Mouse (Mus musculus) erythroblast, adult 5-6 weeks (primary cell): ENCODE results near the gene Zfp811. TPM values are rescaled to one million over a fixed set of nuclear protein-coding genes. Genes with fewer than 3 reads are reported as not detected.

Source experiments
- ATAC-seq: replicated peaks from 2 replicates; pipeline ENCODE4 v1.8.0; 2016; ENCODE audit warnings: moderate number of reproducible peaks, mild to moderate bottlenecking, moderate TSS enrichment, inconsistent platforms; ENCODE audit not compliant: poor library complexity, low FRiP score, severe bottlenecking
- total RNA-seq, 2 experiments: library from RNA; stranded (forward) in 1 of 2; stranded (reverse) in 1 of 2; fragments of 150-400 nt in 1 of 2; fragments of 200-764, 138-1000 nt in 1 of 2; gene quantifications; 2 replicates each; pipeline versions ENCODE4 v1.2.3 to v1.2.4; 2015 to 2017; ENCODE audit warnings: low replicate concordance in 2 of 2

The Zfp811 gene
- total RNA-seq, 2 experiments from 2014 or later, result not detected

DNA sequence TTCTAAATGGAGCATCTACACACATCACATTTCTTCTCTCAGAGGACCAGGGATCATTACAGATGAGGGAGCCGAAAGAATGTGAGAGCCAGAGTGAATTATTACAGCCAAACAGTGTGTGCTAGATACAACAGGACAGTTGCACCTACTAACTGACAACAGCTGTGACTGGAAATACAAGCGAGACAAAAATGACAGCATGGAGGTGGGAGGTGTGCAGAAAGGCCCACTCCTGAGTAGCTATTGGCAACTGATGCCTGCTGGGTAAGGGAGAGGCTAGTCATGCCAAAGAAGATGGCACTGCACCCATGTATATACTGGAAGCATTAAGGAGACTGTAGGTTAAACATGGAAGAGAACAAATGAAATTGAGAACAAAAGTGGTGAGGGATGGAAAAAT lies 43.3 kb downstream of the Zfp811 start:
- ATAC-seq, result no peak

GRCm38 (mm10) chr17:32757331-32757730 lies 52.4 kb downstream of the Zfp811 start:
- no peak for ATAC-seq

DNA sequence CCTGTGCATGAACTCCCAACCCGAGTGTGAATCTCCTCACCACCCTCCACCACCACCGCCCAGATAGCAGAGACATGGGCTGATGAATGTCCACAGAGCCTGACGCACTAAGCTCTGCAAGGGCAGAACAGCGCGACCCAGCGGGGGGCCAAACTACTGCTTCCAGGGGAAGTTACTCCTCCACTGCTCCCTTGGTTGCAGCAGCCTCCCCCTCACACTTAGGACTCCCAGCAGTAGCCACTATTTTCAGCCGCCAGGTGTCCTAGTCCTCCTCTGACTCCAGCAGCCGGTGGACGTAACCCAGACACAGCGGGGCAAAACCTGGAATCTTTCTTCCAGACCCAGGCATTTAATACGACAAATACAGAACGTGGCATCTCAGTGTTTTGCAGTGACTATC lies 56.1 kb downstream of the Zfp811 start:
- no peak for ATAC-seq

DNA sequence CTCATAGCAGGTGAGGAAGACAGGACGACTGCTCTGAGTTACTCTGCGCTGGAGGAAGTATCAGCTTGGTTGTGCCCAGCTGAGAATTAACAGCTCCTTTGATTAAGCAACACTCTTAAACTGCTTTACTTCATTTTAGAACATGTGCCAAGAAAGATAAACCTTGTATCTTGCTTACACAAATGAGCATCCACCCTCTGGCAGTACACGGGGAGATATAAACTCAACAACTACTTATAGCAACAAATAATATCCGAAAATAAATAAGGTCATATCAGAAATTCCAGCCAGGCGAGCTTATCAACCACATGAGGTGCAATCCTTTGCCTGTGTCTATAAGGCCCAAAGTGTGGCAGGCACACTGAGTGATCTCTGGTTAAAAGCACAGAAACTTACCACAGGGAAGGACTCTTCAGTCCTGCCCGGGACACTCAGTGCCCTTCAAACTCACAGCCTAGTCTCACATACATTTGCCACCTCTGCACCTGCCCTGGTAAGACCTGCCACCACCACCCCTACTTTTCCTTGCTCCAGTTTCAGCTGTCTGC lies 56.8 kb downstream of the Zfp811 start:
- ATAC-seq, result no peak

- no peak for ATAC-seq
Measured at GRCm38 (mm10) chr17:32750611-32751010, 59.1 kb downstream of the Zfp811 start.

Other genes with a start within 250 kb of the Zfp811 start
- gene Cyp4f37, start 188.6 kb downstream of the Zfp811 start, total RNA-seq (2015; ENCODE audit: low replicate concordance), result not detected in 2 replicates
- not detected in 2 replicates for gene Cyp4f37, start 188.6 kb downstream of the Zfp811 start, total RNA-seq (2017; ENCODE audit: low replicate concordance)
- not detected in 2 replicates for gene Cyp4f40, start 151.0 kb downstream of the Zfp811 start, total RNA-seq (2015; ENCODE audit: low replicate concordance)
- not detected in 2 replicates for gene Cyp4f40, start 151.0 kb downstream of the Zfp811 start, total RNA-seq (2017; ENCODE audit: low replicate concordance)
- gene Cyp4f15, start 124.3 kb downstream of the Zfp811 start, total RNA-seq (2015; ENCODE audit: low replicate concordance), result not detected in 2 replicates
- not detected in 2 replicates for gene Cyp4f15, start 124.3 kb downstream of the Zfp811 start, total RNA-seq (2017; ENCODE audit: low replicate concordance)
- 48.2 and 61.7 TPM in 2 replicates for gene Zfp871, start 21.6 kb downstream of the Zfp811 start, total RNA-seq (2015; ENCODE audit: low replicate concordance)
- 46.0 and 54.9 TPM in 2 replicates for gene Zfp871, start 21.6 kb downstream of the Zfp811 start, total RNA-seq (2017; ENCODE audit: low replicate concordance)
- not detected in 2 replicates for gene Zfp799, start 20.3 kb upstream of the Zfp811 start, total RNA-seq (2015; ENCODE audit: low replicate concordance)
- gene Zfp799, start 20.3 kb upstream of the Zfp811 start, total RNA-seq (2017; ENCODE audit: low replicate concordance), result 0.14 and 2.6 TPM in 2 replicates
- 1.3 TPM in 1 of 2 replicates, not detected in the other for gene Zfp870, start 81.7 kb upstream of the Zfp811 start, total RNA-seq (2015; ENCODE audit: low replicate concordance)
- gene Zfp870, start 81.7 kb upstream of the Zfp811 start, total RNA-seq (2017; ENCODE audit: low replicate concordance), result 0.17 and 1.1 TPM in 2 replicates
- not detected in 2 replicates for gene Cyp4f14, start 107.4 kb upstream of the Zfp811 start, total RNA-seq (2015; ENCODE audit: low replicate concordance)
- gene Cyp4f14, start 107.4 kb upstream of the Zfp811 start, total RNA-seq (2017; ENCODE audit: low replicate concordance), result not detected in 2 replicates
- gene Cyp4f13, start 137.5 kb upstream of the Zfp811 start, total RNA-seq (2015; ENCODE audit: low replicate concordance), result 1.3 and 4.0 TPM in 2 replicates
- 0.70 and 2.3 TPM in 2 replicates for gene Cyp4f13, start 137.5 kb upstream of the Zfp811 start, total RNA-seq (2017; ENCODE audit: low replicate concordance)
- 2.5 and 4.8 TPM in 2 replicates for gene Zfp472, start 155.9 kb upstream of the Zfp811 start, total RNA-seq (2015; ENCODE audit: low replicate concordance)
- 3.7 and 3.8 TPM in 2 replicates for gene Zfp472, start 155.9 kb upstream of the Zfp811 start, total RNA-seq (2017; ENCODE audit: low replicate concordance)
- 2.5 TPM in 1 of 2 replicates, not detected in the other for gene Zfp952, start 183.2 kb upstream of the Zfp811 start, total RNA-seq (2015; ENCODE audit: low replicate concordance)
- gene Zfp952, start 183.2 kb upstream of the Zfp811 start, total RNA-seq (2017; ENCODE audit: low replicate concordance), result 1.7 and 3.8 TPM in 2 replicates
- 3.5 and 3.6 TPM in 2 replicates for gene Zfp763, start 223.5 kb upstream of the Zfp811 start, total RNA-seq (2015; ENCODE audit: low replicate concordance)
- gene Zfp763, start 223.5 kb upstream of the Zfp811 start, total RNA-seq (2017; ENCODE audit: low replicate concordance), result 2.6 and 4.2 TPM in 2 replicates